Mouse (Mus musculus): ENCODE data around the gene Suclg2.

Gene Suclg2

GRCm38 (mm10) chr6:95700191-95700590, 18.4 kb downstream of the Suclg2 start:
- no peak for DNase-seq (ENCODE audit: low spot score in 2 of 2)

GRCm38 (mm10) chr6:95699326-95699725, 19.3 kb downstream of the Suclg2 start:
- no peak for DNase-seq (ENCODE audit: low spot score in 2 of 2)

GRCm38 (mm10) chr6:95698536-95699162, 20.0 kb downstream of the Suclg2 start:
- DNase-seq (ENCODE audit: low spot score in 2 of 2), result no peak

- no peak for DNase-seq (ENCODE audit: low spot score in 2 of 2)
Observed at GRCm38 (mm10) chr6:95694910-95695309, 23.7 kb downstream of the Suclg2 start.

- no peak for DNase-seq (ENCODE audit: low spot score in 2 of 2)
Observed at GRCm38 (mm10) chr6:95685242-95685641, 33.4 kb downstream of the Suclg2 start.

DNA sequence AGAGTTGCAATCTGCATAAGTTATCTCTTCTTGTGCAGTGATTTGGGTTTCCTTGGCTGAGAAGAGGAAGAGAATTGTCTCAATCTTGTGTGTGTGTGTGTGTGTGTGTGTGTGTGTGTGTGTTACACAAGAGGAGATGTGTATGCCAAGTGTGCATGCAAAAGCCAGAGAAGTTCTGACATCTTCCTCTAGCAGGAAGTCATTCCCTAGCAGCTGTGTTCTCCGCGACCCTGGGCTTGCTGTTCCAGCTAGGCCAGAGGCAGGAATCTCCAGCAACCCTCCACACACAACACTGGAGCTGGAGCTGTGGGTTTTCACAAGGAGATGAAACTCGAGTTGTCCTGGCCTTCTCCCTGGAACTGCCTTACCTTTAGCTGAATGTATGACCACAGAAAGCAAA, 38.9 kb downstream of the Suclg2 start:
- no peak for DNase-seq (ENCODE audit: low spot score in 2 of 2)

GRCm38 (mm10) chr6:95679261-95679660, 39.3 kb downstream of the Suclg2 start:
- no peak for DNase-seq (ENCODE audit: low spot score in 2 of 2)

- DNase-seq (ENCODE audit: low spot score in 2 of 2), result no peak
Observed at GRCm38 (mm10) chr6:95676951-95677350, 41.6 kb downstream of the Suclg2 start.

DNA sequence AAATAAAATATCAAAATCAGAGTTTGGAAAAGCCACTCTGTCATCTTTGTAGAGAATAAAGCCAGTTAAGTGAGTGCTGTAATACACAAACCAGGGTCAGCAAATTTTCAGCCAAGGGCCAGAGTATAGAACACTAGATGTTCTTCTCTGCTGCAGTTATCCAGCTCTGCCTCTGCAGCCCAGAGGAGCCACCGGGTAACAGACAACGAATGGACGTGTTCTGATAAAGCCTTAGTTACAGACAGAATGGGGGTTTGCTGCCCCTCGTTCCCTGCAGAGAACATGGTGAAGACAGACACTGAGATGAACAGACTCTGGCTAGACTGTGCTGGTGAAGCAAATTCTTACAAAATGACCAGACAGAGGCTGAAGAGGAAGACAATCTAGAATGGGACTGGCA, 42.2 kb downstream of the Suclg2 start:
- no peak for DNase-seq (ENCODE audit: low spot score in 2 of 2)

DNA sequence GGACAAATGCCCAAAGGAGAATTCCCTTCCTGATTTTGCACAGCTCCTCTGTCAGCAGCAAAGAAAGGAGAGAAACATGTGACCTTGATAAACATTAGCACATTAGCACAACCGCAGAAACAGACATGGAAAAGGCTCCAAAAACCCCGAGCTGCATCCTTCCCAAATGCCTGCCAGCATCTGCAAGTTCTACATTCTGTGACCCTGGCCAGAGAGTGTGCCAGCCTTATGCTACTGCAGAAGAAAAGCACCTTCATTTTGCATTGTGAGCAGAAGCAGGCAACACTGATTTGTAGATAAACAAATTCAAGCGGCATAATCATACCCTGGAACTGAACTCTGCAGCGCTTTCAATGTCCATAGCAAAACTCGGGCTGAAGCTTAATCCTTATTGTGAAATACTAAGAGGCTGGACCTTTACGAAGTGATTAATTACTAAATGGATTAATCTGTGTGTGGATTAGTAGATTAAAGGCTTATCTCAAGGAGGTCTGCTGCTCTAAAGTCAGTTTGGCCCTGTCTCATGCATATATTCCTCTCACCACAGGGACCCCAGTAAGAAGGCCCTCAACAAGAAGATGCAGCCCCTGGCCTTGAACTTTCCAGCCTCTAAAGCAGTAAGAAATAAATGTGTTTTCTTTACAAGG, 43.4 kb downstream of the Suclg2 start:
- DNase-seq (ENCODE audit: low spot score in 2 of 2), result peak in 1 of 2 experiments; percentile 20

DNA sequence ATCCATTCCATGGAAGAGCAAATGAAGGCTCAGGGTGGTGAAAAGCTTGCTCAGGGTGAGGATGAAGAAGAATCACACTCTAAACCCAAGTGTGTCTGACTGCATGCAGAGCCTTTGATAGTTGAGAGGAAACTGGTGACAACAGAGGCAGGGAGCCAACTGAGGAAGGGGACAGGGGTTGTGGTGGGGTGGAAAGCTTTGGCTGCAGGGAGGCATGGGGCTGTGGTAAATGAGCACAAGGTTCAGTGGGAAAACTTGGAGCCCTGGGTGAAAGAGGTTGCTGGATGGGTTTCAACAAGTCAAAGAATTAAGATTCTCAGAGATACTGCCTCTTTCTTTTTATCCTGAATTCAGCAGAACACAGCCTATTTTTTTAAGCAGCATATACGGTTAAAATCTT, 43.9 kb downstream of the Suclg2 start:
- DNase-seq (ENCODE audit: low spot score in 2 of 2), result no peak

GRCm38 (mm10) chr6:95669335-95669729, 49.3 kb downstream of the Suclg2 start:
- no peak for DNase-seq (ENCODE audit: low spot score in 2 of 2)

- DNase-seq (ENCODE audit: low spot score in 2 of 2), result no peak
Observed at GRCm38 (mm10) chr6:95668629-95669334, 49.8 kb downstream of the Suclg2 start.

- DNase-seq (ENCODE audit: low spot score in 2 of 2), result no peak
Observed at GRCm38 (mm10) chr6:95657671-95658070, 60.9 kb downstream of the Suclg2 start.

- no peak for DNase-seq (ENCODE audit: low spot score in 2 of 2)
Observed at GRCm38 (mm10) chr6:95653662-95654061, 64.9 kb downstream of the Suclg2 start.

- DNase-seq (ENCODE audit: low spot score in 2 of 2), result no peak
Observed at GRCm38 (mm10) chr6:95652774-95653173, 65.8 kb downstream of the Suclg2 start.

DNA sequence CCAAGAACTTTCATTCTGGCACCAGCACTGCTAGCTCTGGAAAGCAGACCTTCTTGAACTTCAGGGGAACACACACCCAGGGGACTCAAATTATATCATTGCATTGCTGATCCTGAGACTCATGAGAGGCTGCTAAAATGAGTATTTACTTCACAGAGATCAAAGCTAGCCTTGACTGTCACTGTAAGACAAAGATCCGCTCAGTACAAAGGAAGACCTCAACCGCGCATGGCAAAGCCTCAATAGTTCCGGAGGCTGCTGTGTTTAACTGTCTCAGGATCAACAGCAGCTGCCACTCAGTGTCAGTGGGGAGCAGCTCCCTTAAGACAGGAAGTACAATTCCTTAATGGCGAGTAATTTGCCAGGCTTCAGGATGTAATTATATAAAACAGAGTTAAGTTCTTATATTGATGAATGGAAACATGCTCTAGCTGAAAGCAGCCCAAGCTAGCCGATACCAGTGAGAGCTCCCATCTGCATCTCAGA, 67.2 kb downstream of the Suclg2 start:
- no peak for DNase-seq (ENCODE audit: low spot score in 2 of 2)

DNA sequence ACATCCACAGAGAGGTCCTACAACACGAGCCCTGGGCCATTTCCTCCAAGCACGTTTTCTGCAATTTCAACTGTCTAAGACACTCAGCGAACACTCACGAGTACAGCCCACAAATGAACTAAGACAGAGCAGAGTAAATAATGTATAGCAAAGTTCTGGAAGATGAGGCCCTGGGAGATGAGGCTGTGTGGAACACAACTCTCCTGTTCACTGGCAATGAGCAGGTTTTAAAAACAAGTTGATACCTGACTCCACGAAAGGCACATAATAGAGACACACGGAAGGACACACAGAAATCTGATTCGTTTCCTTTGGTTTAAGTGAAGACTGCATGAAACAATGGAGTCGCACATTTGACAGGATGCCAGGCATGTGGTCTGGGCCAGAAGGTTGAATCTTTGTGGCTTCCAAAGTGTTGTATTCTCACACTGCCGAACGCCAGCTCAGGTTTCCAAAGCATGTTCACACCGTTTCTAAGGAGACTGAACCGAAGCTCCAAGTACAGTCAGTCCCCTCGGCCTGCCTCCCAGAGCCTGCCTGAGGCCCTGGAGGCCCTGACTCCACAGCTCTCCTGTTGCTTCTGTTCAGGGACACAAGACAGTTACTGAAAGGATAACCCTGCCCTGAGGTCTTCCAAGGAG, 68.4 kb downstream of the Suclg2 start:
- DNase-seq (ENCODE audit: low spot score in 2 of 2), result no peak

DNA sequence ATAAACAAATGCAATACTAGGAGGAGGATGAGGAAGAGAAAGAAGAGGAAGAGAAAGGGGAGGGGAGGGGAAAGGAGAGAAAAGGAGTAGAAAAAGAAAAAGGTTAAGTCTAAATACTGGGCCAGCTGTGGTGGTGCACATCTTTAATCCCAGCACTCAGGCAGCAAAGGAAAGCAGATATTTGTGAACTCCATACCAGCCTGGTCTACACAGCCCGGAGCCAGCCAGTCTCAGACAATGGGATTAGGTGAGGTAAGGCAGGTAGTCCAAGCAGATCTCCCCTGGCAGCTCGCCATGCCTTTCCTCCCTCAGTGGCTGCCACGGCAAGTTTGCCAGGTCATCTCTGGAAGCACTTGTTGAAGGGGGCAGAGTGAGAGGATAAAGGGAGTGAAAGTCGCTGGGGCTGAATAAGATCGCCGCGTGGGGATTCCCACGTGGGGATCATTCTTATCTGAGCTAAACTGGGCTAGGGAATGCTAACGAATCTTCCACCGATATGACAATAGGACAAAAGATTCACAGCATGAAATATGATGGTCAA, 69.4 kb downstream of the Suclg2 start:
- DNase-seq (ENCODE audit: low spot score in 2 of 2), result no peak

GRCm38 (mm10) chr6:95637416-95637815, 81.2 kb downstream of the Suclg2 start:
- no peak for DNase-seq (ENCODE audit: low spot score in 2 of 2)

GRCm38 (mm10) chr6:95635411-95635810, 83.2 kb downstream of the Suclg2 start:
- no peak for DNase-seq (ENCODE audit: low spot score in 2 of 2)

GRCm38 (mm10) chr6:95629071-95629470, 89.5 kb downstream of the Suclg2 start:
- DNase-seq (ENCODE audit: low spot score in 2 of 2), result no peak

Measured in urinary bladder, adult 18-20 months (tissue).